Mouse (Mus musculus) lung, embryonic 15.5 days (tissue): Measurements from ENCODE around the gene Vmn2r7. TPM values are rescaled to one million over a fixed set of nuclear protein-coding genes. Genes with fewer than 3 reads are reported as not detected.
A peak's percentile ranks its signal among the peaks of the same experiment; 100 is the strongest.
"Not testable (repeated sequence)": the region's sequence is repeated elsewhere in the genome, so short reads cannot be mapped to it uniquely, and the experiment has no call there.

Source experiments
- ATAC-seq: fragments of 200-750 bp; cut with Nextera tagmentation; 2 replicates; pipeline ENCODE4 v1.8.0; 2017; ENCODE audit warnings: moderate number of reproducible peaks, borderline replicate concordance; ENCODE audit not compliant: low FRiP score, low TSS enrichment; ENCODE audit errors: extremely low read depth
- H3K27ac ChIP-seq: fragments of 300-500 bp; sonication (generic); 2 replicates; pipeline ENCODE4 v1.5.1; 2015; ENCODE audit warnings: moderate library complexity, mild to moderate bottlenecking, inconsistent platforms
- H3K27me3 ChIP-seq: fragments of 300-500 bp; sonication (generic); 2 replicates; pipeline ENCODE4 v1.6.1; 2015; ENCODE audit warnings: inconsistent platforms
- H3K36me3 ChIP-seq: fragments of 300-500 bp; sonication (generic); 2 replicates; pipeline ENCODE4 v1.6.1; 2015; ENCODE audit warnings: inconsistent platforms
- H3K4me1 ChIP-seq: fragments of 300-500 bp; sonication (generic); 2 replicates; pipeline ENCODE4 v1.6.1; 2015; ENCODE audit warnings: inconsistent platforms
- H3K4me2 ChIP-seq: fragments of 300-500 bp; sonication (generic); 2 replicates; pipeline ENCODE4 v1.6.1; 2015; ENCODE audit warnings: inconsistent platforms, mild to moderate bottlenecking, moderate library complexity
- H3K4me3 ChIP-seq: fragments of 300-500 bp; sonication (generic); 2 replicates; pipeline ENCODE4 v1.5.1; 2015; ENCODE audit warnings: mild to moderate bottlenecking, inconsistent platforms
- H3K9ac ChIP-seq: fragments of 300-500 bp; sonication (generic); 2 replicates; pipeline ENCODE4 v1.6.1; 2015; ENCODE audit warnings: inconsistent platforms
- H3K9me3 ChIP-seq: fragments of 300-500 bp; sonication (generic); 2 replicates; pipeline ENCODE4 v1.6.1; 2016; ENCODE audit warnings: inconsistent platforms
- WGBS: fragments of 180-500 bp; shearing (Covaris S2); methylation state at CpG from one replicate; pipeline ENCODE4 v1.1.7; 2015; 5-methylcytosine and 5-hydroxymethylcytosine counted together
- polyA plus RNA-seq: library from polyadenylated mRNA; unstranded; fragments of >200 nt; fragmentation: Nextera tagmentation; extraction: Ambion mirVana; gene quantifications from 2 replicates; pipeline ENCODE4 v1.2.1, GENCODE M21; 2015

Gene Vmn2r7
- not detected in 2 replicates for polyA plus RNA-seq

GRCm38 (mm10) chr3:64844665-64845064, at the start of gene Vmn2r7:
Gene Vmn2r7 (minus strand): TSS chr3:64844765.
- H3K27me3 ChIP-seq, ATAC-seq, H3K9me3 ChIP-seq, H3K4me1 ChIP-seq, H3K27ac ChIP-seq, H3K4me2 ChIP-seq, H3K4me3 ChIP-seq, H3K36me3 ChIP-seq, H3K9ac ChIP-seq: not testable (repeated sequence)
- WGBS, result 73% methylated on average over 3 of the region's 3 CpGs

- H3K4me3 ChIP-seq, result no peak overlapping the region
- no peaks in the 10 kb centered on the region for H3K4me1 ChIP-seq
- H3K9ac ChIP-seq, result no peak overlapping the region
- no peak for ATAC-seq
- WGBS, result 36% methylated on average over 1 of the region's 1 CpGs
- no peaks in the 10 kb centered on the region for H3K9me3 ChIP-seq
- no peaks in the 10 kb centered on the region for H3K27me3 ChIP-seq
- H3K4me2 ChIP-seq, result no peak overlapping the region
- H3K27ac ChIP-seq, result no peak overlapping the region
- H3K36me3 ChIP-seq, result no peaks in the 10 kb centered on the region
Observed at GRCm38 (mm10) chr3:64889725-64890124, 45.2 kb upstream of the Vmn2r7 start.

GRCm38 (mm10) chr3:64878199-64878977, 33.8 kb upstream of the Vmn2r7 start:
- Histone ChIP-seq H3K36me3 (no peaks in the 10 kb centered on the region), H3K4me3 (no peak overlapping the region), H3K9me3 (no peaks in the 10 kb centered on the region), H3K27ac (no peak overlapping the region), H3K9ac (no peak overlapping the region), H3K27me3 (no peaks in the 10 kb centered on the region), H3K4me1 (no peaks in the 10 kb centered on the region), H3K4me2 (no peak overlapping the region)
- ATAC-seq, result no peak
- 55% methylated on average over 3 of the region's 3 CpGs for WGBS

- no peaks in the 10 kb centered on the region for H3K36me3 ChIP-seq
- H3K4me1 ChIP-seq, result no peaks in the 10 kb centered on the region
- no peak overlapping the region for H3K9ac ChIP-seq
- 35% methylated on average over 1 of the region's 1 CpGs for WGBS
- no peaks in the 10 kb centered on the region for H3K27me3 ChIP-seq
- H3K9me3 ChIP-seq, result no peaks in the 10 kb centered on the region
- no peak overlapping the region for H3K27ac ChIP-seq
- H3K4me2 ChIP-seq, result no peak overlapping the region
- H3K4me3 ChIP-seq, result no peak overlapping the region
- ATAC-seq, result no peak
Observed at GRCm38 (mm10) chr3:64876669-64877068, 32.1 kb upstream of the Vmn2r7 start.

- H3K27ac ChIP-seq, result no peak overlapping the region
- no peak for ATAC-seq
- H3K9ac ChIP-seq, result no peak overlapping the region
- WGBS, result 85% methylated on average over 2 of the region's 2 CpGs
- H3K4me3 ChIP-seq, result no peak overlapping the region
- no peaks in the 10 kb centered on the region for H3K9me3 ChIP-seq
- H3K27me3 ChIP-seq, result no peaks in the 10 kb centered on the region
- no peaks in the 10 kb centered on the region for H3K4me1 ChIP-seq
- no peak overlapping the region for H3K4me2 ChIP-seq
- no peaks in the 10 kb centered on the region for H3K36me3 ChIP-seq
Observed at GRCm38 (mm10) chr3:64842881-64843280, 1.7 kb downstream of the Vmn2r7 start.

- Histone ChIP-seq H3K4me3 (no peak overlapping the region), H3K36me3 (no peaks in the 10 kb centered on the region), H3K4me1 (no peaks in the 10 kb centered on the region), H3K4me2 (no peak overlapping the region), H3K9me3 (no peaks in the 10 kb centered on the region), H3K27ac (no peak overlapping the region), H3K27me3 (no peaks in the 10 kb centered on the region), H3K9ac (no peak overlapping the region)
- no peak for ATAC-seq
- 10% methylated on average over 4 of the region's 4 CpGs for WGBS
Observed at GRCm38 (mm10) chr3:64842299-64842698, 2.3 kb downstream of the Vmn2r7 start.

- Histone ChIP-seq H3K4me1 (no peaks in the 10 kb centered on the region), H3K4me3 (no peak overlapping the region), H3K27ac (no peak overlapping the region), H3K9me3 (no peaks in the 10 kb centered on the region), H3K36me3 (no peaks in the 10 kb centered on the region), H3K27me3 (no peaks in the 10 kb centered on the region), H3K4me2 (no peak overlapping the region), H3K9ac (no peak overlapping the region)
- WGBS, result 64% methylated on average over 1 of the region's 1 CpGs
- no peak for ATAC-seq
Observed at GRCm38 (mm10) chr3:64831134-64831533, 13.4 kb downstream of the Vmn2r7 start.

- no peaks in the 10 kb centered on the region for H3K36me3 ChIP-seq
- H3K4me2 ChIP-seq, result no peak overlapping the region
- no peaks in the 10 kb centered on the region for H3K4me1 ChIP-seq
- H3K9ac ChIP-seq, result no peak overlapping the region
- 40% methylated on average over 6 of the region's 6 CpGs for WGBS
- no peaks in the 10 kb centered on the region for H3K27me3 ChIP-seq
- H3K9me3 ChIP-seq, result no peaks in the 10 kb centered on the region
- ATAC-seq, result no peak
- no peak overlapping the region for H3K27ac ChIP-seq
- no peak overlapping the region for H3K4me3 ChIP-seq
Observed at GRCm38 (mm10) chr3:64791245-64791591, 53.3 kb downstream of the Vmn2r7 start.

- H3K4me3 ChIP-seq, result no peak overlapping the region
- ATAC-seq, result peak; percentile 52
- 40% methylated on average over 10 of the region's 10 CpGs for WGBS
- H3K36me3 ChIP-seq, result no peaks in the 10 kb centered on the region
- H3K9me3 ChIP-seq, result no peaks in the 10 kb centered on the region
- H3K27me3 ChIP-seq, result no peaks in the 10 kb centered on the region
- no peak overlapping the region for H3K27ac ChIP-seq
- H3K4me2 ChIP-seq, result no peak overlapping the region
- H3K9ac ChIP-seq, result no peak overlapping the region
- no peaks in the 10 kb centered on the region for H3K4me1 ChIP-seq
Observed at GRCm38 (mm10) chr3:64790509-64791244, 53.9 kb downstream of the Vmn2r7 start.

- no peak for ATAC-seq
Observed at GRCm38 (mm10) chr3:64782901-64783300, 61.7 kb downstream of the Vmn2r7 start.

GRCm38 (mm10) chr3:64772132-64772531, 72.4 kb downstream of the Vmn2r7 start:
- H3K27ac ChIP-seq, result no peak overlapping the region
- H3K4me1 ChIP-seq, result no peaks in the 10 kb centered on the region
- H3K9me3 ChIP-seq, result no peaks in the 10 kb centered on the region
- no peak overlapping the region for H3K9ac ChIP-seq
- H3K36me3 ChIP-seq, result no peaks in the 10 kb centered on the region
- no peak overlapping the region for H3K4me3 ChIP-seq
- no peak overlapping the region for H3K4me2 ChIP-seq
- WGBS, result 55% methylated on average over 1 of the region's 1 CpGs
- ATAC-seq, result no peak
- no peaks in the 10 kb centered on the region for H3K27me3 ChIP-seq

More at GRCm38 (mm10) chr3:64782901-64783300, 61.7 kb downstream of the Vmn2r7 start:
- Histone ChIP-seq H3K4me2 (no peak overlapping the region), H3K27ac (no peak overlapping the region), H3K4me1 (no peaks in the 10 kb centered on the region), H3K27me3 (no peaks in the 10 kb centered on the region), H3K36me3 (no peaks in the 10 kb centered on the region), H3K4me3 (no peak overlapping the region), H3K9ac (no peak overlapping the region), H3K9me3 (no peaks in the 10 kb centered on the region)
- WGBS, result 94% methylated on average over 1 of the region's 1 CpGs

GRCm38 (mm10) chr3:64756145-64756544, 88.4 kb downstream of the Vmn2r7 start:
- Histone ChIP-seq H3K36me3 (no peaks in the 10 kb centered on the region), H3K27me3 (no peaks in the 10 kb centered on the region), H3K9me3 (no peaks in the 10 kb centered on the region), H3K4me2 (no peak overlapping the region), H3K9ac (no peak overlapping the region), H3K4me3 (no peak overlapping the region), H3K27ac (no peak overlapping the region), H3K4me1 (no peaks in the 10 kb centered on the region)
- WGBS, result 68% methylated on average over 2 of the region's 2 CpGs
- ATAC-seq, result no peak
